Mouse (Mus musculus): ENCODE data around the gene Fhit. TPM values are rescaled to one million over a fixed set of nuclear protein-coding genes. Genes with fewer than 3 reads are reported as not detected.

The Fhit gene
- polyA plus RNA-seq (2012; rRNA removed): 1.8 and 3.7 TPM in 2 replicates

DNA sequence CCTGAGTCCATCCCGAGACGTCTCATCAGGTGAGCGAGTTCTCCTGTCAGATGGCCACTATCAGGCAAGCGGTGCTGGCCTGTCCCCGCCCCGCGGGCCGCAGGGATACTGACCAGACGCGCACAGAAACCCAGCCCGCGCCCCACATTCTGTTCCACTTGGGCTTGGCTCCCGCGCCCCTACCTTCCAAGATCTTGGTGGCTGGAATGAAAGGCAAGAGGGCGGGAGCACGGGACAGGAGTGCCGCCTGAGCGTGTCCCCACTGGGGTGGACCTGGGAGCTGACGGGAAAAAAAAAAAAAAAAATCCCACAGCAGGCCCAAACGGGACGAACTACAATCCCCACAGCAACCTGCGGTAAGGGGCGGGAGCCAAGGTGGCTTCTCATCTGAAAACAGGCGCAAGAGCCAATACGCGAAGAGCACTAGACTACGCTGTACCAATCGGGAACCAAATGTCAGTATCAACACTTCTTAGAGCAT is at the start of gene Fhit:
TSS of gene Fhit (minus strand) at position 285 of the 481 bp plus-strand sequence.
- Histone ChIP-seq H3K27ac (ENCODE audit: insufficient read depth, low read depth, low read length) (0 out of 2 replicates have a peak within 1 kb of the TSS, but pooled peaks have one; percentile 18), H3K27me3 (ENCODE audit: control insufficient read depth, insufficient read depth, low read length) (no peaks in the 10 kb centered on the region), H3K4me1 (ENCODE audit: control insufficient read depth, insufficient read depth, insufficient read length, low read length) (peaks cover 4% of the 10 kb centered on the region; the same call in 1 of the 2 replicates), H3K4me3 (ENCODE audit: low read depth, low read length) (peak within 1 kb of the TSS; percentile 86), H3K36me3 (ENCODE audit: control insufficient read depth, insufficient read depth, low read length) (no peaks in the 10 kb centered on the region)
- under 1% methylated on average over 28 of the region's 28 CpGs for WGBS
- TF ChIP-seq CTCF (IDR thresholded peaks at IDR 0.05; ENCODE audit: extremely low read depth, insufficient read length, insufficient replicate concordance, low read depth, low read length) (no peak), POLR2A (IDR thresholded peaks at IDR 0.05; ENCODE audit: low read depth, low read length) (peak; percentile 24; the same call in 1 of the 2 replicates)

DNA sequence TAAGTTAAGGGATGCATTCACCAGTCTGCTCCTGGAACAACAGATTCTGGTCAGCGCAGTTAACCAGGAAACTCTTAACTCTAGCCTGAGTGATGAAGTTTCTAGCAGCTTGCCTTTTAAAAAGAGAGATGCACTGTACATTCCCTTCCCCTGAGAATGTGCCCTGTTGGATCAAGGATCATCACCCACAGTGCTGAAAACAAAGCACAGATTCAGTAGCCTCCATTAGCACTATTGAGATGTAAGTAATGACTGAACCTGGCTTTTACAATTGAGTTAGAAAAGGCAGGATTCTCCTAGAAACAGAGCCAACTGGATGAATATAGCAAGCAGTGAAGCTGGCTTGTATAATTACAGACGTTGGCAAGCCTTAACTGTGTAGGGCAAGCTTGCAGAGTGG is 45.0 kb upstream of the Fhit start:
- no peak overlapping the region for H3K27ac ChIP-seq (ENCODE audit: insufficient read depth, low read depth, low read length)
- TF ChIP-seq POLR2A (IDR thresholded peaks at IDR 0.05; ENCODE audit: low read depth, low read length) (no peak), CTCF (IDR thresholded peaks at IDR 0.05; ENCODE audit: extremely low read depth, insufficient read length, insufficient replicate concordance, low read depth, low read length) (no peak)
- H3K27me3 ChIP-seq (ENCODE audit: control insufficient read depth, insufficient read depth, low read length): no peaks in the 10 kb centered on the region
- H3K36me3 ChIP-seq (ENCODE audit: control insufficient read depth, insufficient read depth, low read length): no peaks in the 10 kb centered on the region
- no peak overlapping the region for H3K4me3 ChIP-seq (ENCODE audit: low read depth, low read length)
- no peaks in the 10 kb centered on the region for H3K4me1 ChIP-seq (ENCODE audit: control insufficient read depth, insufficient read depth, insufficient read length, low read length)
- 65% methylated on average over 2 of the region's 2 CpGs for WGBS

DNA sequence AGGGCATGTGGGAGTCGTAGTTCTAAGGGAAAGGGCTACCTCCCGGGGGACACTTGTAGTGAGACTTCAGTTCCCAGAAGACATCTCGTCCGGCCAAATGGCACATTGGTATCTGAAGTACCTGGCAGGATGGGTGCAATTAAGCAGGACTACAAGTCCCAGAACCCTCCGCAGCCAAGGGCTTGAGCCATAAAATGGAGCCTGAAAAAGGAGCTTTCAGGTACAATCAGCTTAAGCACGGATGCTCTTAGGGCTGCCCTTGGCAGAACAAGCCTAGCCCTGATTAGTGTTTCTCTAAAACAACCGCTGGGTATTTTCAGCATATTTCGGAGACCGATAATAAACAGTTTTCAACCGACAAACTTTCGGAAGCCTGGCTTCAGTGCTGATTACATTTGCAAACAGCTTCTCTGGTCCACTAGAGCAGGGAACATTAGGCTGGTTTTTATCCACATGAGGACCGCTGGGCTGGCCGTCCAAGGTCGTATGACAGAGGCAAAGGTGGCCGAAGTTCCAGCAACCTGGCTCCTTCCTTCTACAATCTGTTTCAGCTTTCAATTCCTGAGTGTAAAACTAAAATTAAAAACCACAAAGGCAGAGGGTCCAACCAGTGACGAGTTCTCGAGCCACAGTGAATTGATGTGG is 907 bp downstream of the Fhit start:
- Histone ChIP-seq H3K4me3 (ENCODE audit: low read depth, low read length) (peak overlapping the region; percentile 55), H3K4me1 (ENCODE audit: control insufficient read depth, insufficient read depth, insufficient read length, low read length) (peaks cover 4% of the 10 kb centered on the region; the same call in 1 of the 2 replicates), H3K36me3 (ENCODE audit: control insufficient read depth, insufficient read depth, low read length) (no peaks in the 10 kb centered on the region), H3K27me3 (ENCODE audit: control insufficient read depth, insufficient read depth, low read length) (no peaks in the 10 kb centered on the region), H3K27ac (ENCODE audit: insufficient read depth, low read depth, low read length) (0 out of 2 replicates have a peak overlapping the region, but pooled peaks have one; percentile 18)
- TF ChIP-seq POLR2A (IDR thresholded peaks at IDR 0.05; ENCODE audit: low read depth, low read length): no peak
- no peak for TF ChIP-seq CTCF (IDR thresholded peaks at IDR 0.05; ENCODE audit: extremely low read depth, insufficient read length, insufficient replicate concordance, low read depth, low read length)
- WGBS: 6% methylated on average over 17 of the region's 17 CpGs

DNA sequence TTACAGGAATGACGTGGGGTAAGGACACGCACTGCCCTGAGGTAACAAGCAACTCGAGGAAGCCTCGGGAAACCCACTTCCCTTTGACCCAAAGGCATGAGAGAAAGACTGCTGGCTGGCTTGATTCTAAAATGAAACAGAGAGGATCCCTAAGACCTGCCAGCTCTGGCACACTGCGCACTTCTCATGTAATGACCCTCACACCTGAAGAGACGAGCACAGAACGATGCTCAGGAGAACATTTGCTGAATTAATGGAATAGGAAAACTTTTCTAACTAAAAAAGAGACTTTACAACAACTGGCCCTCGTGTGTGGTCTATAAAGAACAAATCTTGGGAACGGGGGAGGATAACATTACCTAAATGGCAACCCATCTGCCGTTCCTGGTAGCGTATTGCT is 2.2 kb downstream of the Fhit start:
- no peaks in the 10 kb centered on the region for H3K27me3 ChIP-seq (ENCODE audit: control insufficient read depth, insufficient read depth, low read length)
- no peak for TF ChIP-seq CTCF (IDR thresholded peaks at IDR 0.05; ENCODE audit: extremely low read depth, insufficient read length, insufficient replicate concordance, low read depth, low read length)
- no peak for TF ChIP-seq POLR2A (IDR thresholded peaks at IDR 0.05; ENCODE audit: low read depth, low read length)
- H3K36me3 ChIP-seq (ENCODE audit: control insufficient read depth, insufficient read depth, low read length): no peaks in the 10 kb centered on the region
- peaks cover 4% of the 10 kb centered on the region; the same call in 1 of the 2 replicates for H3K4me1 ChIP-seq (ENCODE audit: control insufficient read depth, insufficient read depth, insufficient read length, low read length)
- H3K27ac ChIP-seq (ENCODE audit: insufficient read depth, low read depth, low read length): no peak overlapping the region
- 88% methylated on average over 11 of the region's 11 CpGs for WGBS
- H3K4me3 ChIP-seq (ENCODE audit: low read depth, low read length): no peak overlapping the region

DNA sequence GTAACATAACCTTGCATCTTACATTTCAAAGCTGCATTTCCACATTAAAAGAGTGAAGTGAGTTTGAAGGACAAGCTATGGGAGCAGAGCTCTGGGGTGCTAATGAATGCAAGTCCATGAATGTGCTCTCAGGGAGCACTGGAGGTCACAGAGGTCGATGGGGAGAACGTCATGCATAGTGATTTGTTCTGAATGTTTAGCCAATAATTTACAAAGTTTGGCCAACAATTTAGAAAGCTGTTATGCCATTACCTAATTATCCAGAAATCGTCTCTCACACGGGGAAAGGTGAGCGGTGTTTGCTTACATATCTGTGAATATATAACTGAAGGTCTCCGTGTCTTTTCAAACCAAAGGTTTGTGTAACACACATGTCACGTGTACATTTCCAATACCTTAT is 2.8 kb downstream of the Fhit start:
- WGBS: 72% methylated on average over 7 of the region's 7 CpGs
- Histone ChIP-seq H3K27ac (ENCODE audit: insufficient read depth, low read depth, low read length) (no peak overlapping the region), H3K36me3 (ENCODE audit: control insufficient read depth, insufficient read depth, low read length) (no peaks in the 10 kb centered on the region), H3K4me3 (ENCODE audit: low read depth, low read length) (no peak overlapping the region), H3K27me3 (ENCODE audit: control insufficient read depth, insufficient read depth, low read length) (no peaks in the 10 kb centered on the region), H3K4me1 (ENCODE audit: control insufficient read depth, insufficient read depth, insufficient read length, low read length) (peaks cover 4% of the 10 kb centered on the region; the same call in 1 of the 2 replicates)
- TF ChIP-seq CTCF (IDR thresholded peaks at IDR 0.05; ENCODE audit: extremely low read depth, insufficient read length, insufficient replicate concordance, low read depth, low read length) (no peak), POLR2A (IDR thresholded peaks at IDR 0.05; ENCODE audit: low read depth, low read length) (no peak)

DNA sequence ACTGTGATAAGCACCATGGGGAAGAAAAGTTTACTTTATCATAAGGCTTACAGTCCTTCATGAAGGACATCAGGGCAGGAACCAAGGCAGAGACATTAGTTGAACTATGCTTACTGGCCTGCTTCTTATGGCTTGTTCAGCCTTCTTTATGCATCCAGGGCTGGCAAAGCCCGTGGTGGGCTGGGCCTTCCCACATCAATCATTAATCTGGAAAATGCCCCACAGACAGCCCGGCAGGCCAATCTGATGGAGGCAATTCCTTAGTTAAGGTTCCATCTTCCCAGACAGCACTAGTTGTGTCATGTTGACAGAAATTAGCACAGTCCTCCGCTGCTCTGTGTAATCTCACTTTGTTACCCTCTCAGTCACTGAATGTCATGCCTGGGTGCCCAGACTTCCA is 4.1 kb downstream of the Fhit start:
- H3K4me3 ChIP-seq (ENCODE audit: low read depth, low read length): no peak overlapping the region
- WGBS: 55% methylated on average over 3 of the region's 3 CpGs
- no peak overlapping the region for H3K27ac ChIP-seq (ENCODE audit: insufficient read depth, low read depth, low read length)
- H3K27me3 ChIP-seq (ENCODE audit: control insufficient read depth, insufficient read depth, low read length): no peaks in the 10 kb centered on the region
- H3K36me3 ChIP-seq (ENCODE audit: control insufficient read depth, insufficient read depth, low read length): no peaks in the 10 kb centered on the region
- TF ChIP-seq CTCF (IDR thresholded peaks at IDR 0.05; ENCODE audit: extremely low read depth, insufficient read length, insufficient replicate concordance, low read depth, low read length) (no peak), POLR2A (IDR thresholded peaks at IDR 0.05; ENCODE audit: low read depth, low read length) (no peak)
- peaks cover 4% of the 10 kb centered on the region; the same call in 1 of the 2 replicates for H3K4me1 ChIP-seq (ENCODE audit: control insufficient read depth, insufficient read depth, insufficient read length, low read length)

DNA sequence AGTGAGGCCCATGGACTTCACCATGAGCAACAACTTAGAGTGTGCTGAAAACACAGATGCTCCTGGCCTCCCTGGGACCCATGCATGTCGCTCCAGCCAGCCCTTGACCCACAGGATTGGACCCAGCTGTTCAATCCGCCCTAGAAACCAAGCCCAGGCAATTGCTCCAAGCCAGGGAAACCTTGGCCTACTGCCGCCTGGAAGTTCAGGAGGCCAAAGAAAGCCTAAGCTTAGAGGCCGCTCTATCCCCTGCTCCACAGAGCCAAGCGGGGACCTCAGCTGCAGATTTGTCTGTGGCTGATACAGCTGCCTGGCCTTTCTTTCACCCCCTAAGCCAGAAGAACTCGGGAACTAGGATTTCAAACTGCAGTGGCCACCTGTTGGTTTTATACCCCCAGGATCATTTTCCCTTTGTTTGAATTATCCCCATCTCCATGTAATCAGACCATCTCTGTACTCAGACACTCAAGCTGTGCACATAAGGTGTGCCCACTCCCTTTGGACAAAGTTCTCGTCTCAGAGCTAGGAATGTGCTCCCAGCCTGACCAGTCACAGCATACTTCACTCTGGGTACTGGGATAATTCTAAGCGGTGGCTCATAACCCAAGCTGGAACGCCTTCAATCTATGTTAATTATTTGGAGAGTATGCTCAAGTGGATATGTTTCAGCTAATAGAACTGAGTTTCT is 10.1 kb downstream of the Fhit start:
- no peaks in the 10 kb centered on the region for H3K36me3 ChIP-seq (ENCODE audit: control insufficient read depth, insufficient read depth, low read length)
- no peak overlapping the region for H3K4me3 ChIP-seq (ENCODE audit: low read depth, low read length)
- H3K27ac ChIP-seq (ENCODE audit: insufficient read depth, low read depth, low read length): no peak overlapping the region
- TF ChIP-seq CTCF (IDR thresholded peaks at IDR 0.05; ENCODE audit: extremely low read depth, insufficient read length, insufficient replicate concordance, low read depth, low read length) (no peak), POLR2A (IDR thresholded peaks at IDR 0.05; ENCODE audit: low read depth, low read length) (no peak)
- H3K4me1 ChIP-seq (ENCODE audit: control insufficient read depth, insufficient read depth, insufficient read length, low read length): no peaks in the 10 kb centered on the region
- no peaks in the 10 kb centered on the region for H3K27me3 ChIP-seq (ENCODE audit: control insufficient read depth, insufficient read depth, low read length)
- 61% methylated on average over 9 of the region's 9 CpGs for WGBS

All from small intestine, adult 2 months (tissue).